Mouse (Mus musculus) lung, postnatal 36 days (tissue): Measurements from ENCODE around the gene Hivep2.

Experiments used
- DNase-seq: peaks from one replicate; pipeline ENCODE4 v3.0.0; 2022; ENCODE audit warnings: mixed read lengths

Gene Hivep2

GRCm38 (mm10) chr10:13965974-13966829 lies at the start of gene Hivep2:
Gene Hivep2, plus strand, starts transcription at chr10:13966075.
- DNase-seq: peak; percentile 58

GRCm38 (mm10) chr10:13916645-13917342 lies 49.1 kb upstream of the Hivep2 start:
- DNase-seq: peak; percentile 39

GRCm38 (mm10) chr10:13921641-13922385 lies 44.1 kb upstream of the Hivep2 start:
- DNase-seq: no peak

GRCm38 (mm10) chr10:13929306-13929705 lies 36.6 kb upstream of the Hivep2 start:
- DNase-seq: no peak

- DNase-seq: no peak
Measured at GRCm38 (mm10) chr10:13932147-13932546, 33.7 kb upstream of the Hivep2 start.

- no peak for DNase-seq
Measured at GRCm38 (mm10) chr10:13933320-13933719, 32.6 kb upstream of the Hivep2 start.

- peak; percentile 7 for DNase-seq
Measured at GRCm38 (mm10) chr10:13935646-13936045, 30.2 kb upstream of the Hivep2 start.

- no peak for DNase-seq
Measured at GRCm38 (mm10) chr10:13941406-13941805, 24.5 kb upstream of the Hivep2 start.

- DNase-seq: peak; percentile 60
Measured at GRCm38 (mm10) chr10:13943706-13944105, 22.2 kb upstream of the Hivep2 start.

GRCm38 (mm10) chr10:13946498-13946897 lies 19.4 kb upstream of the Hivep2 start:
- peak; percentile 38 for DNase-seq

GRCm38 (mm10) chr10:13962965-13963364 lies 2.9 kb upstream of the Hivep2 start:
- DNase-seq: no peak

- DNase-seq: no peak
Measured at GRCm38 (mm10) chr10:13963908-13964500, 1.9 kb upstream of the Hivep2 start.

GRCm38 (mm10) chr10:13964501-13965281 lies 1.2 kb upstream of the Hivep2 start:
- peak; percentile 95 for DNase-seq

- peak; percentile 95 for DNase-seq
Measured at GRCm38 (mm10) chr10:13965316-13965973, 430 bp upstream of the Hivep2 start.

- DNase-seq: peak; percentile 85
Measured at GRCm38 (mm10) chr10:13966830-13967450, 1.1 kb downstream of the Hivep2 start.

- peak; percentile 85 for DNase-seq
Measured at GRCm38 (mm10) chr10:13967451-13968233, 1.8 kb downstream of the Hivep2 start.

GRCm38 (mm10) chr10:13968234-13968555 lies 2.3 kb downstream of the Hivep2 start:
- no peak for DNase-seq

GRCm38 (mm10) chr10:13968989-13969388 lies 3.1 kb downstream of the Hivep2 start:
- DNase-seq: peak; percentile 74

- DNase-seq: no peak
Measured at GRCm38 (mm10) chr10:13970321-13970720, 4.4 kb downstream of the Hivep2 start.

- no peak for DNase-seq
Measured at GRCm38 (mm10) chr10:13971268-13971667, 5.4 kb downstream of the Hivep2 start.
